Mouse (Mus musculus): ENCODE results near the gene Atxn3. TPM values are rescaled to one million over a fixed set of nuclear protein-coding genes. Genes with fewer than 3 reads are reported as not detected.
"Not testable (repeated sequence)": the region's sequence is repeated elsewhere in the genome, so short reads cannot be mapped to it uniquely, and the experiment has no call there.

Gene Atxn3
- polyA plus RNA-seq, 1 experiment from 2014 or later: 12.8 TPM

DNA sequence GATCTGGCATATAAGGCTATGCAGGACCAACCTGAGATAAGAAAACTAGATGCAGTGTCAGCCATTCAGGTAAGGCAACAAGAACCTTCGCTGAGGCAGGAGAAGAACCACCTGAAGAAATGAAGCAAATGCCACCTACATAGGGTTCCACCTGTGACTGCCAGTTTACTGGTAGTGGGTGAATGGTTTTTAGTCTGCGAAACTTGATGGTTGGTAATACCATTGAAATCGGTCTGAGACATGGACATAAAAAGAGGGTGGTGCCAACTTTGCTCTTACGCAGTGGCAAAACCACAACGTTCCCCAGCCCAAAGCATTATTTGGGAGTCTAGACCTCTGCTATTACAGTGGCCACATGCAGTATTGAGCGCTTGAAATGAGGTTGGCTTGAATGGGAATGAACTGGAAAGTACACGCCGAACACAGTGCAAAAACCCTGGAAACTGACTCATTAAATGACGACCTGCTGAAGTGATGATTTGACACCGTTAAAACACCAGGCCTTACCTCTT, 19.4 kb upstream of the Atxn3 start:
- Histone ChIP-seq H3K9ac (replicated peaks) (no peak overlapping the region), H3K9me3 (no peaks in the 10 kb centered on the region), H3K4me3 (no peak overlapping the region), H3K4me2 (replicated peaks) (no peak overlapping the region), H3K4me1 (peaks cover 23% of the 10 kb centered on the region), H3K36me3 (peaks cover 2% of the 10 kb centered on the region; the same call in 1 of the 2 replicates), H3K27ac (replicated peaks) (no peak overlapping the region), H3K27me3 (no peaks in the 10 kb centered on the region)
- ATAC-seq (replicated peaks): no peak
- WGBS: 92% methylated on average over 10 of the region's 10 CpGs

- Histone ChIP-seq H3K9me3 (no peaks in the 10 kb centered on the region), H3K27me3 (no peaks in the 10 kb centered on the region), H3K4me1 (peaks cover 23% of the 10 kb centered on the region), H3K4me2 (replicated peaks) (peak overlapping the region; percentile 71), H3K27ac (replicated peaks) (0 out of 2 replicates have a peak overlapping the region, but pooled peaks have one; percentile 95), H3K4me3 (peak overlapping the region; percentile 94), H3K36me3 (no peaks in the 10 kb centered on the region; the same call in 1 of the 2 replicates), H3K9ac (replicated peaks) (peak overlapping the region; percentile 92)
- 12% methylated on average over 13 of the region's 13 CpGs for WGBS
- no peak for ATAC-seq (replicated peaks)
Observed at GRCm38 (mm10) chr12:101976651-101977403, 18.8 kb upstream of the Atxn3 start.

DNA sequence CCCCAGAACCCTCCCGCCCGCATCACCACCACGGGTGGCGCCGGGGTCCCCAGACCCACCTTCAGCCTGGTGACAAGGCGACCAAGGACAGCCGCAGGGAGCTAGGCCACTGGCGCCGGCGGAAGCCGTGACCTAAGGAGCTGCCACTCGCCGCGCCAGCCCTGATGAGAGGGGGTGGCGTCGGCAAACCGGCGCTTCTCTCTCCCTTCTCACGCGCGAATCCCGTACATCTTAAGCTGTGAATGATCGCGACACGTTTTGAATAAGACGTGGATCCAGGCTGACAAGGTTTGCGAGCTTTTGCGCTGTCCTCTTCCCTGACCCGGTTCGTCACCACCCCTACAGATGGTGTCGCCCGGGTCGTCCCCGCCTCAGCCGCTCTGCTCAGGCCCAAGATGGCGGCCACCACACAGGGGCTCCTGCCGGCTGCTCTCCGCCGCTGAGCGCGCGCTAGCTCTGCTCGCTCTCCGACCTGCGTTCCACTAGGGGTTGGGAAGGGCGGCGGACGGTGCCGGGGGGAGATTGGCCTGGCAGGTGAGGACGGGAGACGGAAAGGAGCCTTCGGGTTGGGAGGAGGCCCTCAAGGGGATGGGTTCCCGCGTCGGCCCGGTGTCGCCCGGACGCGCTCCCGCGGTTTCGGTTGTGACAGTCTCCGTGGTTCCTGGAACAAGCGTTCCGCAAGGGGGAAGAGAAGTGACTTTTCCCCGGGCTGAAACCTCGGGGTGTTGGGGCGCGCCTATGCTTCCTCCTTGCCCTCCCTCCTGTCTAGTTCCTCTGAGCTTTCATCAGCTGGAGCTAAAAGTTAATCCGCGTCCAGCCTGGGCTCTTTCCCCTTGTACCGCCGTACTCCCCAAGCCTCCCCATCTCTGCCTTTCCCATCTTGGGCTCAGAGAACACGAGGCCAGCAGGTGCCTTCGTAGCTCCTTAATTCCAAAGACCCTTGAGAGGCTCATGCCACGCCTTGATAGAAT, 17.8 kb upstream of the Atxn3 start, which contains the start of gene Cpsf2:
Gene Cpsf2, plus strand, starts transcription at position 388 of the 971 bp plus-strand sequence.
- Histone ChIP-seq H3K36me3 (0 out of 2 replicates have a peak, but pooled peaks cover 1% of the 10 kb centered on the region), H3K27ac (replicated peaks) (peak within 1 kb of the TSS; percentile 95), H3K4me1 (peaks cover 23% of the 10 kb centered on the region), H3K9me3 (no peaks in the 10 kb centered on the region), H3K4me2 (replicated peaks) (peak within 1 kb of the TSS; percentile 71), H3K27me3 (no peaks in the 10 kb centered on the region), H3K9ac (replicated peaks) (peak within 1 kb of the TSS; percentile 92), H3K4me3 (peak within 1 kb of the TSS; percentile 94)
- under 1% methylated on average over 77 of the region's 77 CpGs for WGBS
- ATAC-seq (replicated peaks): peak; percentile 98

DNA sequence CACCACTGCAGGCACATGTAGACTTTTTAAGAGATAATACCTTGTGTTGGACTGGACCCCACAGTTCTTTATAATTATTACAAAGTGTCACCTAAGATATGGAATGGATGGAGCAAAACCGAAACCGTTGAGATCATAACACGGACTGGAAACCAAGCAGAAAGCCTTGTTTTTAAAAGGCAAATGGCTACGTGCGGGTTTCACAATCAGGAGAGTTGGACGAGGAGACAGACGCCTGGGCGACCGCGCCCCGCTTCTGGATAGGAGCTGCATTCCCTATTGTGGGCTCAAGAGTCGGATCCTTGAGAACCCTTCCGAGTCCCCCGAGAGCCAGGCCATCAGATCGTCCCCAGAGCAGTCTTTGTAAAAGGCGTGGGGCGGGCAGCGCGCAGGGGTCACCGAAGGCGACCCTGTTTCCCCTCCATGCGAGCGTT, 17.1 kb upstream of the Atxn3 start:
- ATAC-seq (replicated peaks): no peak
- WGBS: under 1% methylated on average over 23 of the region's 23 CpGs
- H3K27me3 ChIP-seq: no peaks in the 10 kb centered on the region

DNA sequence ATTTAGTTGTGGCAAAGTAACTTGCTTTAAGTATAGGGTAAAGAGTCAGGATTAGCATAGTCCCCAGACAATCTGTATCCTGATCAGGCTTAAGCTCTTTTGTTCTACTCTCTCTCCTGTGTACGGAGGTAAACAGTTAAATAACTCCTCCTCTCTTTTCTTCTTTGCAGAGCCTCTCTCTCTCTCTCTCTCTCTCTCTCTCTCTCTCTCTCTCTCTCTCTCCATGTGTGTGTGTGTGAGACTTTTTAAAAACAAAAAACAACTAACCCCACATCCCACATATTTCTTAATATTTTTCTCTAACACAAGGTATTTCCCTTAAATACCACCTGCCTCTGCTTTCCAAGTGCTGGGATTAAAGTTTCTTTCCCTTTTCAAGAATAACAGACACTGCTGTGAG, 16.5 kb upstream of the Atxn3 start:
- ATAC-seq (replicated peaks): no peak
- Histone ChIP-seq H3K9me3 (no peaks in the 10 kb centered on the region), H3K27ac (replicated peaks) (peak overlapping the region; percentile 95; the same call in 1 of the 2 replicates), H3K36me3 (peaks cover 6% of the 10 kb centered on the region; the same call in 1 of the 2 replicates), H3K4me3 (peak overlapping the region; percentile 94), H3K4me2 (replicated peaks) (peak overlapping the region; percentile 71), H3K9ac (replicated peaks) (peak overlapping the region; percentile 92), H3K27me3 (no peaks in the 10 kb centered on the region), H3K4me1 (peaks cover 23% of the 10 kb centered on the region)
- WGBS: 0% methylated on average over 1 of the region's 1 CpGs

More for the DNA sequence above, 17.1 kb upstream of the Atxn3 start:
- H3K9ac ChIP-seq (replicated peaks): peak overlapping the region; percentile 92
- 0 out of 2 replicates have a peak, but pooled peaks cover 2% of the 10 kb centered on the region for H3K36me3 ChIP-seq
- H3K27ac ChIP-seq (replicated peaks): peak overlapping the region; percentile 95
- peak overlapping the region; percentile 71 for H3K4me2 ChIP-seq (replicated peaks)
- H3K4me3 ChIP-seq: peak overlapping the region; percentile 94
- H3K4me1 ChIP-seq: peaks cover 23% of the 10 kb centered on the region
- no peaks in the 10 kb centered on the region for H3K9me3 ChIP-seq

- no peak overlapping the region for H3K27ac ChIP-seq (replicated peaks)
Observed at GRCm38 (mm10) chr12:101972230-101972629, 14.2 kb upstream of the Atxn3 start.

GRCm38 (mm10) chr12:101971311-101971710, 13.3 kb upstream of the Atxn3 start:
- Histone ChIP-seq H3K4me3 (no peak overlapping the region), H3K27ac (replicated peaks) (no peak overlapping the region), H3K27me3 (no peaks in the 10 kb centered on the region), H3K9ac (replicated peaks) (no peak overlapping the region), H3K36me3 (peaks cover 31% of the 10 kb centered on the region), H3K4me2 (replicated peaks) (no peak overlapping the region), H3K9me3 (no peaks in the 10 kb centered on the region), H3K4me1 (peaks cover 10% of the 10 kb centered on the region)
- ATAC-seq (replicated peaks): no peak
- 94% methylated on average over 2 of the region's 2 CpGs for WGBS

More at GRCm38 (mm10) chr12:101972230-101972629, 14.2 kb upstream of the Atxn3 start:
- H3K9me3 ChIP-seq: no peaks in the 10 kb centered on the region
- no peaks in the 10 kb centered on the region for H3K27me3 ChIP-seq
- 97% methylated on average over 3 of the region's 3 CpGs for WGBS
- peaks cover 24% of the 10 kb centered on the region for H3K36me3 ChIP-seq
- peaks cover 18% of the 10 kb centered on the region for H3K4me1 ChIP-seq
- H3K4me3 ChIP-seq: no peak overlapping the region
- H3K4me2 ChIP-seq (replicated peaks): no peak overlapping the region
- H3K9ac ChIP-seq (replicated peaks): no peak overlapping the region
- ATAC-seq (replicated peaks): no peak

- not testable (repeated sequence) for H3K27ac ChIP-seq (replicated peaks); H3K9me3 ChIP-seq; ATAC-seq (replicated peaks); H3K4me3 ChIP-seq; H3K9ac ChIP-seq (replicated peaks); H3K27me3 ChIP-seq; H3K36me3 ChIP-seq
- 93% methylated on average over 5 of the region's 5 CpGs for WGBS
- peak overlapping the region; percentile 34; the same call in 1 of the 2 replicates for H3K4me2 ChIP-seq (replicated peaks)
- H3K4me1 ChIP-seq: peaks cover 19% of the 10 kb centered on the region
Observed at GRCm38 (mm10) chr12:101958960-101959780, 1.1 kb upstream of the Atxn3 start.

DNA sequence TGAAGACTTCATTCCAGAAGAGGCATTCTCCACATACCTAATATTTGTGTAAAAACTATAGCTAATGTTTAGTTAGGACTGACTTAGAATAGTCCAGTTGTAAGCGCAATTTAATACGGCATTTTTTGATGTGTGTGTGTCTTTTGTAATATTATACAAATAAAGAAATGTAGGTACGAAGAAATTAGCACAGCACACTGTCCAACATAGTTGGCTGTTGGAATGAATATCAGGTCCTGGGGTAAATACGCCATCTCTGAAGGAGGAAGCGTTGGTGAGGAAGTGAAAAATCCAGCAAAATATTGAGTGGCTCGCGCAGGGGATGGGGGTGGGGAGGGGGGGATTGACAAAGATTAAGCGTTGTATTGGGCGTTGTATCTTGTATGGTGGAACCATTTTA, 510 bp upstream of the Atxn3 start:
- Histone ChIP-seq H3K4me3 (peak overlapping the region; percentile 93), H3K4me1 (peaks cover 19% of the 10 kb centered on the region), H3K4me2 (replicated peaks) (peak overlapping the region; percentile 34), H3K27ac (replicated peaks) (no peak overlapping the region), H3K9me3 (no peaks in the 10 kb centered on the region), H3K27me3 (no peaks in the 10 kb centered on the region), H3K36me3 (no peaks in the 10 kb centered on the region), H3K9ac (replicated peaks) (no peak overlapping the region)
- 60% methylated on average over 9 of the region's 9 CpGs for WGBS
- peak; percentile 3; the same call in 1 of the 2 replicates for ATAC-seq (replicated peaks)

- H3K36me3 ChIP-seq: no peaks in the 10 kb centered on the region
- H3K9ac ChIP-seq (replicated peaks): peak overlapping the region; percentile 84
- H3K4me2 ChIP-seq (replicated peaks): peak overlapping the region; percentile 64
- peak overlapping the region; percentile 93 for H3K4me3 ChIP-seq
- no peak for ATAC-seq (replicated peaks)
- H3K4me1 ChIP-seq: peaks cover 19% of the 10 kb centered on the region
- peak overlapping the region; percentile 78 for H3K27ac ChIP-seq (replicated peaks)
- H3K27me3 ChIP-seq: no peaks in the 10 kb centered on the region
- 11% methylated on average over 26 of the region's 26 CpGs for WGBS
- no peaks in the 10 kb centered on the region for H3K9me3 ChIP-seq
Observed at GRCm38 (mm10) chr12:101957079-101957941, 736 bp downstream of the Atxn3 start.
